Mouse (Mus musculus): Measurements from ENCODE around the gene Cttnbp2nl.

The Cttnbp2nl gene

GRCm38 (mm10) chr3:105058627-105059513 lies 5.9 kb upstream of the Cttnbp2nl start:
- peak; percentile 92 to 95 for DNase-seq

- no peak for DNase-seq
Measured at GRCm38 (mm10) chr3:105055666-105056065, 2.7 kb upstream of the Cttnbp2nl start.

- no peak for DNase-seq
Measured at GRCm38 (mm10) chr3:105054952-105055351, 2.0 kb upstream of the Cttnbp2nl start.

- no peak for DNase-seq
Measured at GRCm38 (mm10) chr3:105053698-105054001, 704 bp upstream of the Cttnbp2nl start.

GRCm38 (mm10) chr3:105052171-105052936 lies 592 bp downstream of the Cttnbp2nl start:
- peak; percentile 50 to 53 for DNase-seq

- no peak for DNase-seq
Measured at GRCm38 (mm10) chr3:105051103-105051502, 1.8 kb downstream of the Cttnbp2nl start.

GRCm38 (mm10) chr3:105049848-105050247 lies 3.1 kb downstream of the Cttnbp2nl start:
- DNase-seq, result no peak

GRCm38 (mm10) chr3:105047616-105048015 lies 5.3 kb downstream of the Cttnbp2nl start:
- DNase-seq, result peak in 1 of 2 experiments; percentile 28

- no peak for DNase-seq
Measured at GRCm38 (mm10) chr3:105046870-105047269, 6.1 kb downstream of the Cttnbp2nl start.

- no peak for DNase-seq
Measured at GRCm38 (mm10) chr3:105043746-105044145, 9.2 kb downstream of the Cttnbp2nl start.

GRCm38 (mm10) chr3:105040983-105041625 lies 11.8 kb downstream of the Cttnbp2nl start:
- no peak for DNase-seq

- DNase-seq, result peak; percentile 27
Measured at GRCm38 (mm10) chr3:105040002-105040401, 12.9 kb downstream of the Cttnbp2nl start.

- DNase-seq, result no peak
Measured at GRCm38 (mm10) chr3:105037240-105037770, 15.6 kb downstream of the Cttnbp2nl start.

GRCm38 (mm10) chr3:105036281-105036847 lies 16.6 kb downstream of the Cttnbp2nl start:
- no peak for DNase-seq

- no peak for DNase-seq
Measured at GRCm38 (mm10) chr3:105023371-105024005, 29.5 kb downstream of the Cttnbp2nl start.

- no peak for DNase-seq
Measured at GRCm38 (mm10) chr3:105019826-105020692, 32.9 kb downstream of the Cttnbp2nl start.

GRCm38 (mm10) chr3:105018783-105019105 lies 34.2 kb downstream of the Cttnbp2nl start:
- no peak for DNase-seq

GRCm38 (mm10) chr3:105018085-105018782 lies 34.7 kb downstream of the Cttnbp2nl start:
- DNase-seq, result no peak

GRCm38 (mm10) chr3:105017314-105017713 lies 35.6 kb downstream of the Cttnbp2nl start:
- no peak for DNase-seq

- no peak for DNase-seq
Measured at GRCm38 (mm10) chr3:105016204-105016603, 36.7 kb downstream of the Cttnbp2nl start.

GRCm38 (mm10) chr3:105014908-105015307 lies 38.0 kb downstream of the Cttnbp2nl start:
- DNase-seq, result no peak

Data from cerebellum, postnatal 10 days (tissue).